Mouse (Mus musculus): ENCODE measurements around the gene Hist2h3c2. TPM values are rescaled to one million over a fixed set of nuclear protein-coding genes. Genes with fewer than 3 reads are reported as not detected.

Gene Hist2h3c2
- total RNA-seq (2023), result 1 to 10 TPM; 2.3 to 3.4 TPM

GRCm38 (mm10) chr3:96238954-96239793, at the start of gene Hist2h3c2:
Gene Hist2h3c2 (minus strand): TSS chr3:96239127.

GRCm38 (mm10) chr3:96269511-96270474, 30.9 kb upstream of the Hist2h3c2 start, which contains the start of gene Hist2h2bb:
Gene Hist2h2bb (plus strand): TSS chr3:96269752.

GRCm38 (mm10) chr3:96268051-96268775, 29.3 kb upstream of the Hist2h3c2 start, which contains the start of gene Hist2h3b:
Gene Hist2h3b (plus strand): TSS chr3:96268654.

GRCm38 (mm10) chr3:96262979-96263550, 24.1 kb upstream of the Hist2h3c2 start, which contains the start of gene Hist2h4:
Gene Hist2h4 (minus strand): TSS chr3:96263311.

GRCm38 (mm10) chr3:96246427-96246856, 7.5 kb upstream of the Hist2h3c2 start, which contains the start of gene Hist2h3c1:
Gene Hist2h3c1 (plus strand): TSS chr3:96246685.

GRCm38 (mm10) chr3:96245003-96245886, 6.3 kb upstream of the Hist2h3c2 start, which contains the start of gene Hist2h2aa1:
Gene Hist2h2aa1 (plus strand): TSS chr3:96245497.

GRCm38 (mm10) chr3:96239949-96240798, 1.2 kb upstream of the Hist2h3c2 start, which contains the start of gene Hist2h2aa2:
Gene Hist2h2aa2 (minus strand): TSS chr3:96240276.

GRCm38 (mm10) chr3:96220765-96221639, 17.9 kb downstream of the Hist2h3c2 start, which contains the start of the genes Hist2h2ac and Hist2h2be:
Gene Hist2h2ac (minus strand): TSS chr3:96220880.
Gene Hist2h2be (plus strand): TSS chr3:96221119.

GRCm38 (mm10) chr3:96219661-96220130, 19.2 kb downstream of the Hist2h3c2 start, which contains the start of the genes Bola1 and Hist2h2ab:
Gene Bola1 (minus strand): TSS chr3:96219709.
Gene Hist2h2ab (plus strand): TSS chr3:96219865.

Other genes starting within 250 kb of the Hist2h3c2 start
- gene Plekho1, start 243.1 kb downstream of the Hist2h3c2 start, total RNA-seq (2023), result 100 to 1,000 TPM; 241 to 254 TPM
- gene Vps45, start 180.7 kb downstream of the Hist2h3c2 start, total RNA-seq (2023), result 10 to 100 TPM; 21.1 to 30.0 TPM
- gene Otud7b, start 134.6 kb downstream of the Hist2h3c2 start, total RNA-seq (2023), result 1 to 10 TPM; 6.0 to 6.3 TPM
- gene Mtmr11, start 77.1 kb downstream of the Hist2h3c2 start, total RNA-seq (2023), result not detected
- 10 to 100 TPM; 45.2 to 48.2 TPM for gene Sf3b4, start 66.8 kb downstream of the Hist2h3c2 start, total RNA-seq (2023)
- under 1 TPM in 1 of 2 experiments, not detected in 1; 0.24 TPM for gene Sv2a, start 58.0 kb downstream of the Hist2h3c2 start, total RNA-seq (2023)
- 10 to 100 TPM in 1 of 2 experiments, 1 to 10 TPM in 1; 7.4 to 11.4 TPM for gene Bola1, start 19.4 kb downstream of the Hist2h3c2 start, total RNA-seq (2023)
- 1 to 10 TPM; 4.4 to 6.6 TPM for gene Hist2h2ab, start 19.3 kb downstream of the Hist2h3c2 start, total RNA-seq (2023)
- 100 to 1,000 TPM; 100 to 108 TPM for gene Hist2h2ac, start 18.2 kb downstream of the Hist2h3c2 start, total RNA-seq (2023)
- 1 to 10 TPM; 3.4 to 4.3 TPM for gene Hist2h2be, start 18.0 kb downstream of the Hist2h3c2 start, total RNA-seq (2023)
- 100 to 1,000 TPM; 822 to 823 TPM for gene Hist2h2aa2, start 1.1 kb upstream of the Hist2h3c2 start, total RNA-seq (2023)
- 10 to 100 TPM; 11.2 to 22.3 TPM for gene Hist2h2aa1, start 6.4 kb upstream of the Hist2h3c2 start, total RNA-seq (2023)
- not detected for gene Hist2h3c1, start 7.6 kb upstream of the Hist2h3c2 start, total RNA-seq (2023)
- gene Hist2h4, start 24.2 kb upstream of the Hist2h3c2 start, total RNA-seq (2023), result 10 to 100 TPM; 33.3 to 34.7 TPM
- gene Hist2h3b, start 29.5 kb upstream of the Hist2h3c2 start, total RNA-seq (2023), result 100 to 1,000 TPM; 137 to 151 TPM
- 100 to 1,000 TPM; 161 to 180 TPM for gene Hist2h2bb, start 30.6 kb upstream of the Hist2h3c2 start, total RNA-seq (2023)
- gene Fcgr1, start 54.8 kb upstream of the Hist2h3c2 start, total RNA-seq (2023), result 10 to 100 TPM; 30.3 to 40.7 TPM
- not detected for gene BC107364, start 213.2 kb upstream of the Hist2h3c2 start, total RNA-seq (2023)

Data from monocyte, adult 59 days (primary cell).